Mouse (Mus musculus): ENCODE measurements around the gene Tmem11. TPM values are rescaled to one million over a fixed set of nuclear protein-coding genes. Genes with fewer than 3 reads are reported as not detected.
"Not testable (repeated sequence)": the region's sequence is repeated elsewhere in the genome, so short reads cannot be mapped to it uniquely, and the experiment has no call there.

Gene Tmem11
- polyA plus RNA-seq, 1 experiment = 20.8 TPM

- TF ChIP-seq CTCF (IDR thresholded peaks at IDR 0.05; ENCODE audit: low read depth, low read length) (no peak), POLR2A (IDR thresholded peaks at IDR 0.05; ENCODE audit: borderline replicate concordance, low read depth, low read length) (no peak)
- Histone ChIP-seq H3K27ac (ENCODE audit: insufficient read depth, low read depth, low read length) (no peak overlapping the region), H3K4me1 (ENCODE audit: control insufficient read depth, insufficient read depth, low read length) (no peaks in the 10 kb centered on the region), H3K4me3 (ENCODE audit: insufficient read depth, low read length) (no peak overlapping the region)
Measured at GRCm38 (mm10) chr11:60890744-60891143, 11.7 kb upstream of the Tmem11 start.

GRCm38 (mm10) chr11:60890286-60890685 is 11.2 kb upstream of the Tmem11 start:
- no peak for TF ChIP-seq CTCF (IDR thresholded peaks at IDR 0.05; ENCODE audit: low read depth, low read length)
- TF ChIP-seq POLR2A (IDR thresholded peaks at IDR 0.05; ENCODE audit: borderline replicate concordance, low read depth, low read length) = no peak
- no peak overlapping the region for H3K4me3 ChIP-seq (ENCODE audit: insufficient read depth, low read length)
- H3K4me1 ChIP-seq (ENCODE audit: control insufficient read depth, insufficient read depth, low read length) = no peaks in the 10 kb centered on the region
- H3K27ac ChIP-seq (ENCODE audit: insufficient read depth, low read depth, low read length) = no peak overlapping the region

- H3K4me1 ChIP-seq (ENCODE audit: control insufficient read depth, insufficient read depth, low read length) = no peaks in the 10 kb centered on the region
- no peak overlapping the region for H3K27ac ChIP-seq (ENCODE audit: insufficient read depth, low read depth, low read length)
- TF ChIP-seq POLR2A (IDR thresholded peaks at IDR 0.05; ENCODE audit: borderline replicate concordance, low read depth, low read length) (no peak), CTCF (IDR thresholded peaks at IDR 0.05; ENCODE audit: low read depth, low read length) (no peak)
- no peak overlapping the region for H3K4me3 ChIP-seq (ENCODE audit: insufficient read depth, low read length)
Measured at GRCm38 (mm10) chr11:60889861-60890260, 10.8 kb upstream of the Tmem11 start.

GRCm38 (mm10) chr11:60886986-60887385 is 7.9 kb upstream of the Tmem11 start:
- not testable (repeated sequence) for H3K4me1 ChIP-seq (ENCODE audit: control insufficient read depth, insufficient read depth, low read length); H3K27ac ChIP-seq (ENCODE audit: insufficient read depth, low read depth, low read length); H3K4me3 ChIP-seq (ENCODE audit: insufficient read depth, low read length)

GRCm38 (mm10) chr11:60882386-60882785 is 3.3 kb upstream of the Tmem11 start:
- peaks cover 2% of the 10 kb centered on the region; the same call in 1 of the 2 replicates for H3K4me1 ChIP-seq (ENCODE audit: control insufficient read depth, insufficient read depth, low read length)
- no peak overlapping the region for H3K27ac ChIP-seq (ENCODE audit: insufficient read depth, low read depth, low read length)
- TF ChIP-seq CTCF (IDR thresholded peaks at IDR 0.05; ENCODE audit: low read depth, low read length) (no peak), POLR2A (IDR thresholded peaks at IDR 0.05; ENCODE audit: borderline replicate concordance, low read depth, low read length) (no peak)
- H3K4me3 ChIP-seq (ENCODE audit: insufficient read depth, low read length) = no peak overlapping the region

- H3K27ac ChIP-seq (ENCODE audit: insufficient read depth, low read depth, low read length) = no peak overlapping the region
- H3K4me3 ChIP-seq (ENCODE audit: insufficient read depth, low read length) = no peak overlapping the region
- TF ChIP-seq CTCF (IDR thresholded peaks at IDR 0.05; ENCODE audit: low read depth, low read length) = no peak
- no peak for TF ChIP-seq POLR2A (IDR thresholded peaks at IDR 0.05; ENCODE audit: borderline replicate concordance, low read depth, low read length)
- peaks cover 11% of the 10 kb centered on the region for H3K4me1 ChIP-seq (ENCODE audit: control insufficient read depth, insufficient read depth, low read length)
Measured at GRCm38 (mm10) chr11:60880559-60880958, 1.5 kb upstream of the Tmem11 start.

- Histone ChIP-seq H3K4me1 (ENCODE audit: control insufficient read depth, insufficient read depth, low read length) (peaks cover 15% of the 10 kb centered on the region), H3K27ac (ENCODE audit: insufficient read depth, low read depth, low read length) (peak overlapping the region; percentile 86), H3K4me3 (ENCODE audit: insufficient read depth, low read length) (peak overlapping the region; percentile 73)
- TF ChIP-seq POLR2A (IDR thresholded peaks at IDR 0.05; ENCODE audit: borderline replicate concordance, low read depth, low read length) (no peak), CTCF (IDR thresholded peaks at IDR 0.05; ENCODE audit: low read depth, low read length) (peak; percentile 62)
Measured at GRCm38 (mm10) chr11:60879423-60879822, 351 bp upstream of the Tmem11 start.

GRCm38 (mm10) chr11:60878056-60878612 is 938 bp downstream of the Tmem11 start:
- H3K4me3 ChIP-seq (ENCODE audit: insufficient read depth, low read length) = peak overlapping the region; percentile 73
- H3K27ac ChIP-seq (ENCODE audit: insufficient read depth, low read depth, low read length) = peak overlapping the region; percentile 56
- TF ChIP-seq CTCF (IDR thresholded peaks at IDR 0.05; ENCODE audit: low read depth, low read length) (no peak), POLR2A (IDR thresholded peaks at IDR 0.05; ENCODE audit: borderline replicate concordance, low read depth, low read length) (no peak)
- H3K4me1 ChIP-seq (ENCODE audit: control insufficient read depth, insufficient read depth, low read length) = peaks cover 22% of the 10 kb centered on the region

- no peak overlapping the region for H3K27ac ChIP-seq (ENCODE audit: insufficient read depth, low read depth, low read length)
- H3K4me3 ChIP-seq (ENCODE audit: insufficient read depth, low read length) = no peak overlapping the region
- TF ChIP-seq CTCF (IDR thresholded peaks at IDR 0.05; ENCODE audit: low read depth, low read length) (no peak), POLR2A (IDR thresholded peaks at IDR 0.05; ENCODE audit: borderline replicate concordance, low read depth, low read length) (no peak)
- peaks cover 20% of the 10 kb centered on the region for H3K4me1 ChIP-seq (ENCODE audit: control insufficient read depth, insufficient read depth, low read length)
Measured at GRCm38 (mm10) chr11:60873101-60873500, 6.0 kb downstream of the Tmem11 start.

GRCm38 (mm10) chr11:60871409-60871808 is 7.7 kb downstream of the Tmem11 start:
- H3K4me1 ChIP-seq (ENCODE audit: control insufficient read depth, insufficient read depth, low read length) = peaks cover 15% of the 10 kb centered on the region
- no peak overlapping the region for H3K27ac ChIP-seq (ENCODE audit: insufficient read depth, low read depth, low read length)
- TF ChIP-seq POLR2A (IDR thresholded peaks at IDR 0.05; ENCODE audit: borderline replicate concordance, low read depth, low read length) (no peak), CTCF (IDR thresholded peaks at IDR 0.05; ENCODE audit: low read depth, low read length) (no peak)
- no peak overlapping the region for H3K4me3 ChIP-seq (ENCODE audit: insufficient read depth, low read length)

GRCm38 (mm10) chr11:60869471-60869870 is 9.6 kb downstream of the Tmem11 start:
- not testable (repeated sequence) for H3K4me3 ChIP-seq (ENCODE audit: insufficient read depth, low read length); H3K27ac ChIP-seq (ENCODE audit: insufficient read depth, low read depth, low read length); H3K4me1 ChIP-seq (ENCODE audit: control insufficient read depth, insufficient read depth, low read length)
